Mouse (Mus musculus) G1E (cell line): ENCODE measurements around the gene Dpysl5. TPM values are rescaled to one million over a fixed set of nuclear protein-coding genes. Genes with fewer than 3 reads are reported as not detected.

Experiments
- ATAC-seq: 2 replicates; pipeline ENCODE4 v1.8.0; 2016; ENCODE audit warnings: mild to moderate bottlenecking; ENCODE audit not compliant: insufficient number of reproducible peaks, poor library complexity, low FRiP score, severe bottlenecking; ENCODE audit errors: extremely low read depth
- DNase-seq: peaks from one replicate; pipeline ENCODE4 v3.0.0; 2012; ENCODE audit warnings: low spot score
- H3K27me3 ChIP-seq: 2 replicates; pipeline ENCODE4 v1.6.1; 2012; ENCODE audit warnings: mild to moderate bottlenecking, low read length, inconsistent platforms; ENCODE audit not compliant: insufficient read depth
- H3K36me3 ChIP-seq: replicated peaks from 2 replicates; pipeline ENCODE3; 2012; ENCODE audit warnings: mild to moderate bottlenecking, inconsistent platforms
- H3K4me1 ChIP-seq: 2 replicates; pipeline ENCODE4 v1.6.1; 2012; ENCODE audit warnings: low read depth, low read length, inconsistent platforms, mixed read lengths; ENCODE audit not compliant: insufficient read depth
- H3K4me3 ChIP-seq: 2 replicates; pipeline ENCODE4 v1.5.1; 2012; ENCODE audit warnings: low read depth, mild to moderate bottlenecking, inconsistent platforms, low read length, moderate library complexity, mixed read lengths
- H3K9me3 ChIP-seq: replicated peaks from 2 replicates; pipeline ENCODE4 v1.6.1; 2012; ENCODE audit warnings: inconsistent platforms
- CTCF ChIP-seq: IDR thresholded peaks from 2 replicates; pipeline ENCODE4 v1.5.1; 2012; ENCODE audit warnings: low read depth, low read length, inconsistent platforms, mixed read lengths
- GATA1 ChIP-seq: IDR thresholded peaks from 2 replicates; pipeline ENCODE4 v1.6.1; 2012; ENCODE audit warnings: borderline replicate concordance, low read length, inconsistent platforms, mixed read lengths
- GATA2 ChIP-seq: IDR thresholded peaks from 2 replicates; pipeline ENCODE4 v1.6.1; 2012; ENCODE audit warnings: low read depth, low read length, inconsistent platforms, borderline replicate concordance
- POLR2AphosphoS5 ChIP-seq: IDR thresholded peaks from 2 replicates; pipeline ENCODE4 v1.6.1; 2012; ENCODE audit warnings: low read depth, low read length, inconsistent platforms; ENCODE audit not compliant: insufficient replicate concordance
- TAL1 ChIP-seq: conservative IDR thresholded peaks from 2 replicates; pipeline ENCODE4 v1.6.1; 2012; ENCODE audit warnings: low read depth, low read length, inconsistent platforms, mixed read lengths
- polyA plus RNA-seq: library from polyadenylated mRNA; stranded (reverse); fragments of >175 nt; gene quantifications from 2 replicates; pipeline ENCODE4 v1.2.3, GENCODE M21; 2012
- total RNA-seq, 2 experiments: library from RNA; stranded (forward) in 1 of 2; stranded (reverse) in 1 of 2; fragments of 200-1000 nt in 1 of 2; fragments of >200 nt in 1 of 2; fragmentation: Nextera tagmentation in 1 of 2; gene quantifications; 2 replicates each; pipeline ENCODE4 v1.2.3; 2014 to 2017

Gene Dpysl5
- total and polyA plus RNA-seq, 3 experiments, result 0.49 TPM; not detected in 2

DNA sequence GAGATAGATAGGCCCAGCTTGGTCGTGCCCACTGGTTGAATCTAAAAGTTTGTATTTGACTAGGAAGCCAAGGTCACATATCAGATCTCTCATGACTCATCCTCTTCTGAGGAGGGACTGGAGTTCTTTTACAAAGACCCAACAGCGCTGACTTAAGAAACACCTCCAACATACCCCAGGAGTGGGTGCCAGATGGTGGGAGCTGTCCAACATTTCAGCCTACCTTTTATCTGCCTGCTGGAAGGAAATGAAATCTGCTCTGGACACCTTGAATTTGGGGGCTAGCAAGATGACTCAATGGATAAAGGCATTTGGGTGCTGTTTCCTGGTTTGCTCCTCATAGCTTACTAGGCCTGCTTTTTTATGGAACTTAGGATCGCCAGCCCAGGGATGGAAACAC lies 130.5 kb downstream of the Dpysl5 start:
- Histone ChIP-seq H3K4me1 (no peaks in the 10 kb centered on the region), H3K4me3 (no peak overlapping the region), H3K27me3 (0 out of 2 replicates have a peak, but pooled peaks cover 4% of the 10 kb centered on the region), H3K9me3 (no peaks in the 10 kb centered on the region), H3K36me3 (no peaks in the 10 kb centered on the region)
- ATAC-seq, result no peak
- TF ChIP-seq CTCF, result no peak
- no peak for TF ChIP-seq POLR2AphosphoS5
- TF ChIP-seq TAL1, result no peak
- TF ChIP-seq GATA1, result no peak
- no peak for TF ChIP-seq GATA2
- DNase-seq, result no peak

Other genes with a start within 250 kb of the Dpysl5 start
- not detected in 2 replicates for gene Otof, start 249.6 kb upstream of the Dpysl5 start, total RNA-seq (2014; fragmentation: Nextera tagmentation)
- gene Otof, start 249.6 kb upstream of the Dpysl5 start, total RNA-seq (2017), result under 0.01 TPM in 2 replicates
- not detected in 2 replicates for gene Otof, start 249.6 kb upstream of the Dpysl5 start, polyA plus RNA-seq
- not detected in 2 replicates for gene 1700001C02Rik, start 245.5 kb upstream of the Dpysl5 start, total RNA-seq (2014; fragmentation: Nextera tagmentation)
- gene 1700001C02Rik, start 245.5 kb upstream of the Dpysl5 start, total RNA-seq (2017), result not detected in 2 replicates
- gene 1700001C02Rik, start 245.5 kb upstream of the Dpysl5 start, polyA plus RNA-seq, result not detected in 2 replicates
- gene Cib4, start 165.7 kb upstream of the Dpysl5 start, total RNA-seq (2014; fragmentation: Nextera tagmentation), result not detected in 2 replicates
- gene Cib4, start 165.7 kb upstream of the Dpysl5 start, total RNA-seq (2017), result not detected in 2 replicates
- gene Cib4, start 165.7 kb upstream of the Dpysl5 start, polyA plus RNA-seq, result not detected in 2 replicates
- gene Kcnk3, start 123.4 kb upstream of the Dpysl5 start, total RNA-seq (2014; fragmentation: Nextera tagmentation), result not detected in 2 replicates
- gene Kcnk3, start 123.4 kb upstream of the Dpysl5 start, total RNA-seq (2017), result 0.06 and 0.16 TPM in 2 replicates
- not detected in 2 replicates for gene Kcnk3, start 123.4 kb upstream of the Dpysl5 start, polyA plus RNA-seq
- gene Slc35f6, start 63.6 kb upstream of the Dpysl5 start, total RNA-seq (2014; fragmentation: Nextera tagmentation), result 10.1 and 10.6 TPM in 2 replicates
- gene Slc35f6, start 63.6 kb upstream of the Dpysl5 start, total RNA-seq (2017), result 11.9 and 13.0 TPM in 2 replicates
- gene Slc35f6, start 63.6 kb upstream of the Dpysl5 start, polyA plus RNA-seq, result 14.2 and 15.3 TPM in 2 replicates
- gene Cenpa, start 44.8 kb upstream of the Dpysl5 start, total RNA-seq (2014; fragmentation: Nextera tagmentation), result 165 and 203 TPM in 2 replicates
- 113 and 114 TPM in 2 replicates for gene Cenpa, start 44.8 kb upstream of the Dpysl5 start, total RNA-seq (2017)
- 307 and 368 TPM in 2 replicates for gene Cenpa, start 44.8 kb upstream of the Dpysl5 start, polyA plus RNA-seq
- not detected in 2 replicates for gene Mapre3, start 103.1 kb downstream of the Dpysl5 start, total RNA-seq (2014; fragmentation: Nextera tagmentation)
- gene Mapre3, start 103.1 kb downstream of the Dpysl5 start, total RNA-seq (2017), result 0.12 and 0.27 TPM in 2 replicates
- gene Mapre3, start 103.1 kb downstream of the Dpysl5 start, polyA plus RNA-seq, result not detected in 2 replicates
- gene Tmem214, start 156.4 kb downstream of the Dpysl5 start, total RNA-seq (2014; fragmentation: Nextera tagmentation), result 17.9 and 36.0 TPM in 2 replicates
- gene Tmem214, start 156.4 kb downstream of the Dpysl5 start, total RNA-seq (2017), result 19.2 and 19.6 TPM in 2 replicates
- gene Tmem214, start 156.4 kb downstream of the Dpysl5 start, polyA plus RNA-seq, result 21.5 and 26.7 TPM in 2 replicates
- 31.2 and 48.5 TPM in 2 replicates for gene Agbl5, start 177.1 kb downstream of the Dpysl5 start, total RNA-seq (2014; fragmentation: Nextera tagmentation)
- 9.9 and 13.0 TPM in 2 replicates for gene Agbl5, start 177.1 kb downstream of the Dpysl5 start, total RNA-seq (2017)
- 65.8 and 85.9 TPM in 2 replicates for gene Agbl5, start 177.1 kb downstream of the Dpysl5 start, polyA plus RNA-seq
- 309 and 472 TPM in 2 replicates for gene Ost4, start 196.2 kb downstream of the Dpysl5 start, total RNA-seq (2014; fragmentation: Nextera tagmentation)
- gene Ost4, start 196.2 kb downstream of the Dpysl5 start, total RNA-seq (2017), result 346 and 348 TPM in 2 replicates
- gene Ost4, start 196.2 kb downstream of the Dpysl5 start, polyA plus RNA-seq, result 70.6 and 80.1 TPM in 2 replicates
- gene Emilin1, start 201.8 kb downstream of the Dpysl5 start, total RNA-seq (2014; fragmentation: Nextera tagmentation), result 0.38 TPM in 1 of 2 replicates, not detected in the other
- 1.0 and 2.6 TPM in 2 replicates for gene Emilin1, start 201.8 kb downstream of the Dpysl5 start, total RNA-seq (2017)
- 1.2 and 1.3 TPM in 2 replicates for gene Emilin1, start 201.8 kb downstream of the Dpysl5 start, polyA plus RNA-seq
- gene Khk, start 209.9 kb downstream of the Dpysl5 start, total RNA-seq (2014; fragmentation: Nextera tagmentation), result 22.7 and 29.8 TPM in 2 replicates
- 43.4 TPM in 2 replicates for gene Khk, start 209.9 kb downstream of the Dpysl5 start, total RNA-seq (2017)
- gene Khk, start 209.9 kb downstream of the Dpysl5 start, polyA plus RNA-seq, result 17.3 and 20.2 TPM in 2 replicates
- not detected in 2 replicates for gene Cgref1, start 234.0 kb downstream of the Dpysl5 start, total RNA-seq (2014; fragmentation: Nextera tagmentation)
- gene Cgref1, start 234.0 kb downstream of the Dpysl5 start, total RNA-seq (2017), result 0.33 TPM in 1 of 2 replicates, not detected in the other
- not detected in 2 replicates for gene Cgref1, start 234.0 kb downstream of the Dpysl5 start, polyA plus RNA-seq
- 50.3 and 82.7 TPM in 2 replicates for gene Preb, start 248.8 kb downstream of the Dpysl5 start, total RNA-seq (2014; fragmentation: Nextera tagmentation)
- 35.4 and 42.5 TPM in 2 replicates for gene Preb, start 248.8 kb downstream of the Dpysl5 start, total RNA-seq (2017)
- 48.9 and 74.7 TPM in 2 replicates for gene Preb, start 248.8 kb downstream of the Dpysl5 start, polyA plus RNA-seq